Mouse (Mus musculus): ENCODE data around the gene Deup1. TPM values are rescaled to one million over a fixed set of nuclear protein-coding genes. Genes with fewer than 3 reads are reported as not detected.

The Deup1 gene
- polyA plus RNA-seq, 1 experiment from 2014 or later: 21.0 TPM

DNA sequence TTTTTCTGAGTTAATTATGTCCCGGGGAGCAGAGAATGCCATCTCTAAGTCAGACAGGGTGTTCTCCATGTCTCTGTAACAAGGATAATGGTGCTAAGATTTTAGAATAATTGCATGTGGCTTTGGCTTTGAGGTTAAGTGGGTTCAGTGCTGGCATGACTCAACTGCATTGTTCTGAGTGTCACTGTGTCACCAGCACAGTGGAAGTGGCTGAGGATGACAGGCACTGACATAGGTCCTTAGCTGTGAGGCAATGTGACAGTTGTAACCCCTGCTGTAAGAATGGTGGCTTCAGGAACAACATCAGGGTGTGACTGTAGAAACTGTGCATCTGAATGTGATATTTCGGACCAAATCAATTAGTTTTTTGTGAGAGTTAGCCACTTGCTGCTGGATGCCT is 111.7 kb downstream of the Deup1 start:
- no peaks in the 10 kb centered on the region for H3K36me3 ChIP-seq (ENCODE audit: control insufficient read depth, insufficient read depth, low read length)
- no peak overlapping the region for H3K4me3 ChIP-seq (ENCODE audit: low read length)
- H3K27ac ChIP-seq (ENCODE audit: low read length): no peak overlapping the region
- no peak for ATAC-seq (ENCODE audit: low read depth)
- H3K4me2 ChIP-seq (ENCODE audit: low read depth, low read length): no peak overlapping the region
- H3K4me1 ChIP-seq (replicated peaks; ENCODE audit: control insufficient read depth, insufficient read depth, low read length): 0 out of 2 replicates have a peak, but pooled peaks cover 4% of the 10 kb centered on the region
- 57% methylated on average over 2 of the region's 2 CpGs for WGBS
- no peak overlapping the region for H3K9ac ChIP-seq (ENCODE audit: low read length)
- no peaks in the 10 kb centered on the region for H3K27me3 ChIP-seq (ENCODE audit: control insufficient read depth, insufficient read depth, low read depth, low read length)
- H3K9me3 ChIP-seq (ENCODE audit: control insufficient read depth, low read length): no peaks in the 10 kb centered on the region

DNA sequence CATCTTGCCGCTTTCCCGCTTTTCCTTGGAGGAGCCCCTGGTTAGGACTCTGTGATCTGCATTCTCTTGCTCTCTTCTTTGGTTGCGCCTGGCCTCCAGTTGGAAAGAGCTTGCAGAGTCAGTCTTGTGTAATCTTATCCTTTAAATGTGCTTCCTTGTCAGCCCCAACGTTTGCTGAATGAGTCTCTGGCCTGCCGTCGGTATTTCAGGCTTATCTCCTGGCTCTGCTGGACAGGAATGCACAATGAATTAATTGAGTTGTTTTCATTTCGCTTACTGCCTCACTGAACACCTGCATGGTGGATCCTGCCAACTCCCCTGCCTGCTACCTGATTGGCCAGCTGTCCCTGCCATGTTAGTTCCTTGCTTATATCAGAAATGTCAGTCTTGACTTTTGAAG is 114.8 kb downstream of the Deup1 start:
- peaks cover 10% of the 10 kb centered on the region for H3K4me1 ChIP-seq (replicated peaks; ENCODE audit: control insufficient read depth, insufficient read depth, low read length)
- H3K27me3 ChIP-seq (ENCODE audit: control insufficient read depth, insufficient read depth, low read depth, low read length): no peaks in the 10 kb centered on the region
- ATAC-seq (ENCODE audit: low read depth): peak; percentile 43
- no peaks in the 10 kb centered on the region for H3K36me3 ChIP-seq (ENCODE audit: control insufficient read depth, insufficient read depth, low read length)
- H3K4me3 ChIP-seq (ENCODE audit: low read length): no peak overlapping the region
- no peaks in the 10 kb centered on the region for H3K9me3 ChIP-seq (ENCODE audit: control insufficient read depth, low read length)
- no peak overlapping the region for H3K9ac ChIP-seq (ENCODE audit: low read length)
- H3K27ac ChIP-seq (ENCODE audit: low read length): no peak overlapping the region
- no peak overlapping the region for H3K4me2 ChIP-seq (ENCODE audit: low read depth, low read length)
- WGBS: 38% methylated on average over 7 of the region's 7 CpGs

GRCm38 (mm10) chr9:15510557-15511310 is 117.0 kb downstream of the Deup1 start:
- 37% methylated on average over 3 of the region's 3 CpGs for WGBS
- peaks cover 19% of the 10 kb centered on the region for H3K4me1 ChIP-seq (replicated peaks; ENCODE audit: control insufficient read depth, insufficient read depth, low read length)
- no peak overlapping the region for H3K9ac ChIP-seq (ENCODE audit: low read length)
- H3K4me3 ChIP-seq (ENCODE audit: low read length): no peak overlapping the region
- H3K27me3 ChIP-seq (ENCODE audit: control insufficient read depth, insufficient read depth, low read depth, low read length): no peaks in the 10 kb centered on the region
- no peak for ATAC-seq (ENCODE audit: low read depth)
- no peak overlapping the region for H3K4me2 ChIP-seq (ENCODE audit: low read depth, low read length)
- no peaks in the 10 kb centered on the region for H3K36me3 ChIP-seq (ENCODE audit: control insufficient read depth, insufficient read depth, low read length)
- no peak overlapping the region for H3K27ac ChIP-seq (ENCODE audit: low read length)
- H3K9me3 ChIP-seq (ENCODE audit: control insufficient read depth, low read length): no peaks in the 10 kb centered on the region

Other genes with a start within 250 kb of the Deup1 start
- 3.2 and 3.4 TPM in 2 replicates for gene Smco4, start 134.5 kb downstream of the Deup1 start, polyA plus RNA-seq (2015; fragmentation: Nextera tagmentation; extraction: Ambion mirVana)
- gene Slc36a4, start 81.8 kb upstream of the Deup1 start, polyA plus RNA-seq (2015; fragmentation: Nextera tagmentation; extraction: Ambion mirVana): 9.2 and 11.1 TPM in 2 replicates
- not detected in 2 replicates for gene Mtnr1b, start 246.6 kb upstream of the Deup1 start, polyA plus RNA-seq (2015; fragmentation: Nextera tagmentation; extraction: Ambion mirVana)